Mouse (Mus musculus) left cerebral cortex, postnatal 36 days (tissue): ENCODE measurements around the gene Mpc1. TPM values are rescaled to one million over a fixed set of nuclear protein-coding genes. Genes with fewer than 3 reads are reported as not detected.
A peak's percentile ranks its signal among the peaks of the same experiment; 100 is the strongest.
"Not testable (repeated sequence)": the region's sequence is repeated elsewhere in the genome, so short reads cannot be mapped to it uniquely, and the experiment has no call there.

ENCODE experiments used
- DNase-seq, 2 experiments: peaks; one replicate each; pipeline ENCODE4 v3.0.0; 2021 to 2022; ENCODE audit warnings: low spot score in 2 of 2, mixed read lengths in 1 of 2
- intact Hi-C: fragments of 180-260 bp; cut with DNase I; formaldehyde crosslinking; loops from one replicate; pipeline ENCODE4 v1.15.1; 2025
- total RNA-seq, 2 experiments: library from RNA; stranded (reverse); gene quantifications; 2 replicates each; pipeline ENCODE4 v1.2.3; 2021

The Mpc1 gene
- total RNA-seq, 2 experiments from 2014 or later = 166 to 173 TPM

DNA sequence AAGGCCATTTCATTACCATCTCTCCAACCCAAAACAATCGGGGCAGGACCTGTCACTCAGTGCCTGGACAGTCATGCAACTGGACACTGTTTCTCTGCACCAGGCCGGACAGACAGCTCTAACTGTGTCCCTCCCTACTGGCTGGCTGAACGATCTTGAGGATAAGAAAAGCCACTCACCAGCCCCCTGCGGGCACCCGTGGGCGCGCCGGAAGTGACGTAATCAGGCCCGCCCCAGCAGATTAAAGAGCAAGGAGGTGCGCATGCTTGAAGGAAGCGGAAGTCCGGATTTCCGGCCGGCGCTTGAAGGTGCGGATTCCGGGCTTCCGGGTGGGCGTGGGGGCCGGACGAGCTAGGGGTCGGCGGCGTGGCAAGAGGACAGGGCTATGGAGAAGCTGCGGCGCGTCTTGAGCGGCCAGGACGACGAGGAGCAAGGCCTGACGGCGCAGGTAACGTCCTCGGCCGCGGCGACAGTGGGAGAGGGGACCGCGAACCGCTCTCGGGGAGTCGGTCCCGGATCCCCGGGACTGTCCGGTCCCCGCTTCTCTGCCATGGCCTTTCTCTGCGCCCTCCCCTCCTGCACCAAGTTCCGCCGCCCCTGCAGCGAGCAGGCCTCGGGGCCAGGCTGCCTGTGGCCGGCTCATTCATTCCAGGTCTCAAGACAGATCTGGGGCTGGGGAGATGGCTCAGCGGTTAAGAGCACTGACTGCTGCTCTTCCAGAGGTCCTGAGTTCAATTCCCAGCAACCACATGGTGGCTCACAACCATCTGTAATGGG lies 28.3 kb downstream of the Mpc1 start, which contains the start of gene Sft2d1:
Gene Sft2d1 (plus strand): TSS at position 265 of the 777 bp plus-strand sequence.
- DNase-seq = peak; percentile 98
- intact Hi-C loops = loop anchor here (10.0 kb wide), 1 partner anchor 46 kb away; no protein-coding TSS in a partner anchor

DNA sequence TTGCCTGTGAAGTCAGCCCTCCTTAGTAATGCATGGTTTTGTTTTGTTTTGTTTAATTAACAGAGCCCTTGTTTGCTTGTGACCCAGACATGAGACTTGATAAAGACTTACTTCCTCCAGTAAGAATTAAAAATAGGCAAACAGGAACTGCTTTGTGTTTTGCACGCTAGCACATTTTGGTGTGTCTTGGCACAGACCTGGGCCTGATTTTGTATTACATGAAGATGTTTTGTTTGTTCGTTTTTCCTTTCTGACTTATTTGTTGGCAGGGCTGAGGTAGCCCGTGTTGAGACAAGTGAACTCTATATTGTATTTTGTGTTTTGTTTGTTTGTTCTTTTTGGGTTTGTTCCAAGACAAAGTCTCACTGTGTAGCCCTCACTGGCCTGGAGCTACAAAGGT lies 29.0 kb downstream of the Mpc1 start:
- intact Hi-C loops = loop anchor here (10.0 kb wide), 1 partner anchor 47 kb away; no protein-coding TSS in a partner anchor
- DNase-seq = no peak

GRCm38 (mm10) chr17:8313976-8314375 lies 31.3 kb downstream of the Mpc1 start:
- DNase-seq = no peak
- intact Hi-C loops = loop anchor here (10.0 kb wide), 1 partner anchor 49 kb away; no protein-coding TSS in a partner anchor

- DNase-seq = no peak
- intact Hi-C loops = loop anchor here (2.0 to 10.0 kb wide), 2 partner anchors 51 to 57 kb away; no protein-coding TSS in a partner anchor
Observed at GRCm38 (mm10) chr17:8316251-8316650, 33.5 kb downstream of the Mpc1 start.

DNA sequence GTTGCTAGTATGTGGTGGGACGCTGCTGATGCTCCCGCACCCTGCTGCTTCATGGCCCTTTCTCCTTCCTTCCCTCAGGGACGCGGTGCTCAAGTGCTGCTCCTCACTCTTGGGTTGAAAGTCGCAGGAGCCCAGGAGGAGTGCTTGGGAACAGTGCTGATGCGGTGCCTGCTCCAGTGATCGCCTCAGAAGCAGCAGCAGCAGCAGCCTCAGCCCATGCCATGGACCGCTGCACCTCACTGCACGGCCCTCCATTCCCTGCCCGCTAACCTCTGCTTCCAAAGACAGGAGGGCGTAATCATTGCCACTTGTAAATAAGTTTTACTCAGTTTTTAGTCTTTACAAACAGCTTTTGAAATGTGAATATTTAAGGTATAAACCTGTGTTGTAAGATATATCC lies 44.2 kb downstream of the Mpc1 start:
- intact Hi-C loops, DNase-seq: not testable (repeated sequence)

- DNase-seq = no peak
Observed at GRCm38 (mm10) chr17:8328511-8329174, 45.9 kb downstream of the Mpc1 start.

GRCm38 (mm10) chr17:8330602-8331001 lies 47.9 kb downstream of the Mpc1 start:
- DNase-seq = no peak

More at GRCm38 (mm10) chr17:8328511-8329174, 45.9 kb downstream of the Mpc1 start:
- intact Hi-C loops = no loop called here

GRCm38 (mm10) chr17:8337159-8337558 lies 54.5 kb downstream of the Mpc1 start, which contains the start of gene Prr18:
Prr18 (plus strand) TSS chr17:8337459.
- not testable (repeated sequence) for DNase-seq

More at GRCm38 (mm10) chr17:8330602-8331001, 47.9 kb downstream of the Mpc1 start:
- intact Hi-C loops = no loop called here

GRCm38 (mm10) chr17:8339666-8340374 lies 57.1 kb downstream of the Mpc1 start:
- no peak for DNase-seq
- intact Hi-C loops = no loop called here

More at GRCm38 (mm10) chr17:8337159-8337558, 54.5 kb downstream of the Mpc1 start, which contains the start of gene Prr18:
- intact Hi-C loops = not testable (repeated sequence)

GRCm38 (mm10) chr17:8340407-8341359 lies 58.0 kb downstream of the Mpc1 start:
- DNase-seq = peak; percentile 67 to 75
- intact Hi-C loops = no loop called here

- peak in 1 of 2 experiments; percentile 21 for DNase-seq
- intact Hi-C loops = no loop called here
Observed at GRCm38 (mm10) chr17:8341360-8341963, 58.8 kb downstream of the Mpc1 start.

GRCm38 (mm10) chr17:8342706-8343105 lies 60.0 kb downstream of the Mpc1 start:
- intact Hi-C loops = no loop called here

GRCm38 (mm10) chr17:8343416-8343815 lies 60.7 kb downstream of the Mpc1 start:
- no peak for DNase-seq

More at GRCm38 (mm10) chr17:8342706-8343105, 60.0 kb downstream of the Mpc1 start:
- no peak for DNase-seq

More at GRCm38 (mm10) chr17:8343416-8343815, 60.7 kb downstream of the Mpc1 start:
- intact Hi-C loops = no loop called here

Other genes starting within 250 kb of the Mpc1 start
- gene Gm49673, start 135.1 kb upstream of the Mpc1 start, total RNA-seq = under 1 TPM; 0.29 to 0.37 TPM
- gene Rnaset2a, start 134.8 kb upstream of the Mpc1 start, total RNA-seq = 1 to 10 TPM; 4.6 to 5.1 TPM
- gene Fgfr1op, start 117.4 kb upstream of the Mpc1 start, total RNA-seq = 10 to 100 TPM; 16.4 to 18.1 TPM
- under 1 TPM in 1 of 2 experiments, not detected in 1; 0.57 TPM for gene Ccr6, start 46.9 kb upstream of the Mpc1 start, total RNA-seq
- gene Sft2d1, start 28.2 kb downstream of the Mpc1 start, total RNA-seq = 10 to 100 TPM; 48.0 to 71.2 TPM
- 10 to 100 TPM; 14.4 to 23.3 TPM for gene Prr18, start 54.6 kb downstream of the Mpc1 start, total RNA-seq
- gene T2, start 73.1 kb downstream of the Mpc1 start, total RNA-seq = under 1 TPM; 0.32 to 0.68 TPM
- not detected for gene T, start 151.5 kb downstream of the Mpc1 start, total RNA-seq
- 100 to 1,000 TPM in 1 of 2 experiments, 10 to 100 TPM in 1; 75.0 to 128 TPM for gene Pde10a, start 242.5 kb downstream of the Mpc1 start, total RNA-seq